Mouse (Mus musculus) c-Kit-positive CD71-positive TER-119-negative erythroid progenitor cells, embryonic 14.5 days (primary cell): Measurements from ENCODE around the gene Efnb2.

Experiments
- DNase-seq: peaks from one replicate; pipeline ENCODE4 v3.0.0-alpha.2; 2013; ENCODE audit warnings: low read depth

Gene Efnb2

GRCm38 (mm10) chr8:8661103-8661758 is at the start of gene Efnb2:
Gene Efnb2, minus strand, starts transcription at chr8:8661242.
- peak; percentile 71 for DNase-seq

- no peak for DNase-seq
Observed at GRCm38 (mm10) chr8:8704813-8705212, 43.8 kb upstream of the Efnb2 start.

- no peak for DNase-seq
Observed at GRCm38 (mm10) chr8:8703668-8704067, 42.6 kb upstream of the Efnb2 start.

GRCm38 (mm10) chr8:8700821-8701220 is 39.8 kb upstream of the Efnb2 start:
- DNase-seq, result no peak

GRCm38 (mm10) chr8:8700229-8700628 is 39.2 kb upstream of the Efnb2 start:
- DNase-seq, result no peak

- DNase-seq, result peak; percentile 82
Observed at GRCm38 (mm10) chr8:8690146-8691092, 29.4 kb upstream of the Efnb2 start, which contains the start of gene Arglu1. Gene Arglu1, minus strand, starts transcription at chr8:8690521.

GRCm38 (mm10) chr8:8689454-8690145 is 28.6 kb upstream of the Efnb2 start:
- peak; percentile 35 for DNase-seq

GRCm38 (mm10) chr8:8688823-8689453 is 27.9 kb upstream of the Efnb2 start:
- DNase-seq, result no peak

- no peak for DNase-seq
Observed at GRCm38 (mm10) chr8:8685517-8685916, 24.5 kb upstream of the Efnb2 start.

- DNase-seq, result no peak
Observed at GRCm38 (mm10) chr8:8682697-8683096, 21.7 kb upstream of the Efnb2 start.

- DNase-seq, result no peak
Observed at GRCm38 (mm10) chr8:8678236-8678635, 17.2 kb upstream of the Efnb2 start.

- DNase-seq, result no peak
Observed at GRCm38 (mm10) chr8:8674864-8675263, 13.8 kb upstream of the Efnb2 start.

- DNase-seq, result peak; percentile 84
Observed at GRCm38 (mm10) chr8:8661759-8662138, 707 bp upstream of the Efnb2 start.

- DNase-seq, result no peak
Observed at GRCm38 (mm10) chr8:8660307-8661098, 539 bp downstream of the Efnb2 start.

- no peak for DNase-seq
Observed at GRCm38 (mm10) chr8:8659503-8660306, 1.3 kb downstream of the Efnb2 start.

GRCm38 (mm10) chr8:8658426-8659224 is 2.4 kb downstream of the Efnb2 start:
- DNase-seq, result no peak

GRCm38 (mm10) chr8:8657692-8658355 is 3.2 kb downstream of the Efnb2 start:
- DNase-seq, result no peak

- DNase-seq, result no peak
Observed at GRCm38 (mm10) chr8:8656578-8657441, 4.2 kb downstream of the Efnb2 start.
